Mouse (Mus musculus): Measurements from ENCODE around the gene Herpud1.

The Herpud1 gene

GRCm38 (mm10) chr8:94408443-94409080 lies 22.3 kb downstream of the Herpud1 start:
- in situ Hi-C loops (cut with MboI, MseI), result no loop called here

- in situ Hi-C loops (cut with MboI, MseI), result no loop called here
Observed at GRCm38 (mm10) chr8:94409523-94409922, 23.3 kb downstream of the Herpud1 start.

- in situ Hi-C loops (cut with MboI, MseI), result loop anchor here (5.0 kb wide), 1 partner anchor 45 kb away; no protein-coding TSS in a partner anchor
Observed at GRCm38 (mm10) chr8:94412518-94412917, 26.3 kb downstream of the Herpud1 start.

- in situ Hi-C loops (cut with MboI, MseI), result loop anchor here (5.0 kb wide), 1 partner anchor 44 kb away; no protein-coding TSS in a partner anchor
Observed at GRCm38 (mm10) chr8:94413509-94413908, 27.3 kb downstream of the Herpud1 start.

- in situ Hi-C loops (cut with MboI, MseI), result no loop called here
Observed at GRCm38 (mm10) chr8:94415218-94415617, 29.0 kb downstream of the Herpud1 start.

GRCm38 (mm10) chr8:94418017-94418416 lies 31.8 kb downstream of the Herpud1 start:
- in situ Hi-C loops (cut with MboI, MseI), result no loop called here

- in situ Hi-C loops (cut with MboI, MseI), result loop anchor here (5.0 kb wide), 1 partner anchor 55 kb away; no protein-coding TSS in a partner anchor
Observed at GRCm38 (mm10) chr8:94422270-94422669, 36.0 kb downstream of the Herpud1 start.

- in situ Hi-C loops (cut with MboI, MseI), result loop anchor here (5.0 kb wide), 1 partner anchor 539 kb away; no protein-coding TSS in a partner anchor
Observed at GRCm38 (mm10) chr8:94427953-94428352, 41.7 kb downstream of the Herpud1 start.

- in situ Hi-C loops (cut with MboI, MseI), result loop anchor here (5.0 kb wide), 1 partner anchor 539 kb away; no protein-coding TSS in a partner anchor
Observed at GRCm38 (mm10) chr8:94428420-94428819, 42.2 kb downstream of the Herpud1 start.

- in situ Hi-C loops (cut with MboI, MseI), result loop anchor here (5.0 kb wide), 1 partner anchor 538 kb away; no protein-coding TSS in a partner anchor
Observed at GRCm38 (mm10) chr8:94429376-94429775, 43.1 kb downstream of the Herpud1 start.

GRCm38 (mm10) chr8:94432212-94432611 lies 46.0 kb downstream of the Herpud1 start:
- in situ Hi-C loops (cut with MboI, MseI), result no loop called here

GRCm38 (mm10) chr8:94433981-94434466 lies 47.8 kb downstream of the Herpud1 start, which contains the start of gene Nlrc5:
Nlrc5 (plus strand) TSS chr8:94434356.
- in situ Hi-C loops (cut with MboI, MseI), result no loop called here

GRCm38 (mm10) chr8:94434958-94435357 lies 48.7 kb downstream of the Herpud1 start:
- in situ Hi-C loops (cut with MboI, MseI), result no loop called here

GRCm38 (mm10) chr8:94435397-94436111 lies 49.3 kb downstream of the Herpud1 start:
- in situ Hi-C loops (cut with MboI, MseI), result no loop called here

GRCm38 (mm10) chr8:94436112-94436572 lies 49.9 kb downstream of the Herpud1 start:
- in situ Hi-C loops (cut with MboI, MseI), result no loop called here

- in situ Hi-C loops (cut with MboI, MseI), result no loop called here
Observed at GRCm38 (mm10) chr8:94436900-94437299, 50.7 kb downstream of the Herpud1 start.

- in situ Hi-C loops (cut with MboI, MseI), result no loop called here
Observed at GRCm38 (mm10) chr8:94438659-94439058, 52.4 kb downstream of the Herpud1 start.

- in situ Hi-C loops (cut with MboI, MseI), result no loop called here
Observed at GRCm38 (mm10) chr8:94439691-94440090, 53.5 kb downstream of the Herpud1 start.

- in situ Hi-C loops (cut with MboI, MseI), result no loop called here
Observed at GRCm38 (mm10) chr8:94440389-94440788, 54.2 kb downstream of the Herpud1 start.

- in situ Hi-C loops (cut with MboI, MseI), result no loop called here
Observed at GRCm38 (mm10) chr8:94441686-94442085, 55.4 kb downstream of the Herpud1 start.

- in situ Hi-C loops (cut with MboI, MseI), result no loop called here
Observed at GRCm38 (mm10) chr8:94443153-94443552, 56.9 kb downstream of the Herpud1 start.

GRCm38 (mm10) chr8:94444480-94444879 lies 58.2 kb downstream of the Herpud1 start:
- in situ Hi-C loops (cut with MboI, MseI), result no loop called here
